Mouse (Mus musculus): ENCODE results near the gene Fuca1.

Fuca1 gene

GRCm38 (mm10) chr4:135981524-135982063 lies 61.1 kb downstream of the Fuca1 start:
- no peak for DNase-seq (ENCODE audit: low spot score)

- DNase-seq (ENCODE audit: low spot score), result no peak
Measured at GRCm38 (mm10) chr4:135984556-135984955, 64.0 kb downstream of the Fuca1 start.

- DNase-seq (ENCODE audit: low spot score), result no peak
Measured at GRCm38 (mm10) chr4:135985193-135985592, 64.7 kb downstream of the Fuca1 start.

- no peak for DNase-seq (ENCODE audit: low spot score)
Measured at GRCm38 (mm10) chr4:135985769-135986168, 65.2 kb downstream of the Fuca1 start.

- DNase-seq (ENCODE audit: low spot score), result peak; percentile 37
Measured at GRCm38 (mm10) chr4:135986301-135986942, 65.9 kb downstream of the Fuca1 start.

GRCm38 (mm10) chr4:135986943-135987710 lies 66.6 kb downstream of the Fuca1 start, which contains the start of gene Pithd1:
Pithd1 (minus strand) TSS chr4:135987264.
- peak; percentile 97 for DNase-seq (ENCODE audit: low spot score)

- DNase-seq (ENCODE audit: low spot score), result peak; percentile 35
Measured at GRCm38 (mm10) chr4:135987714-135988113, 67.2 kb downstream of the Fuca1 start.
